Mouse (Mus musculus): ENCODE data around the gene Slc5a11. TPM values are rescaled to one million over a fixed set of nuclear protein-coding genes. Genes with fewer than 3 reads are reported as not detected.

Gene Slc5a11
- not detected in 2 replicates for total RNA-seq (2014; fragmentation: Nextera tagmentation)
- total RNA-seq (2017) = not detected in 2 replicates
- not detected in 2 replicates for polyA plus RNA-seq (2012)

GRCm38 (mm10) chr7:123214365-123215075 lies at the start of gene Slc5a11:
Slc5a11 (plus strand) TSS chr7:123214780.
- H3K27me3 ChIP-seq (ENCODE audit: insufficient read depth, low read length) = peaks cover 32% of the 10 kb centered on the region
- ATAC-seq (ENCODE audit: extremely low read depth, insufficient number of reproducible peaks, low FRiP score, poor library complexity, severe bottlenecking) = no peak
- no peaks in the 10 kb centered on the region for H3K9me3 ChIP-seq (replicated peaks)
- peaks cover 5% of the 10 kb centered on the region for H3K4me1 ChIP-seq (ENCODE audit: insufficient read depth, low read depth, low read length)
- TF ChIP-seq GATA1 (IDR thresholded peaks at IDR 0.05; ENCODE audit: borderline replicate concordance, low read length) = no peak
- TF ChIP-seq CTCF (IDR thresholded peaks at IDR 0.05; ENCODE audit: low read depth, low read length) = no peak
- no peak for TF ChIP-seq POLR2AphosphoS5 (IDR thresholded peaks at IDR 0.05; ENCODE audit: insufficient replicate concordance, low read depth, low read length)
- no peak for TF ChIP-seq TAL1 (conservative IDR thresholded peaks at IDR 0.05; ENCODE audit: low read depth, low read length)
- TF ChIP-seq GATA2 (IDR thresholded peaks at IDR 0.05; ENCODE audit: borderline replicate concordance, low read depth, low read length) = no peak
- no peak within 1 kb of the TSS for H3K4me3 ChIP-seq (ENCODE audit: low read depth, low read length)
- H3K36me3 ChIP-seq (replicated peaks) = no peaks in the 10 kb centered on the region
- DNase-seq (ENCODE audit: low spot score) = no peak

- DNase-seq (ENCODE audit: low spot score) (no peak), ATAC-seq (ENCODE audit: extremely low read depth, insufficient number of reproducible peaks, low FRiP score, poor library complexity, severe bottlenecking) (no peak)
- Histone ChIP-seq H3K9me3 (replicated peaks) (no peaks in the 10 kb centered on the region), H3K4me3 (ENCODE audit: low read depth, low read length) (no peak overlapping the region), H3K4me1 (ENCODE audit: insufficient read depth, low read depth, low read length) (no peaks in the 10 kb centered on the region), H3K36me3 (replicated peaks) (peaks cover 99% of the 10 kb centered on the region), H3K27me3 (ENCODE audit: insufficient read depth, low read length) (no peaks in the 10 kb centered on the region)
- TF ChIP-seq POLR2AphosphoS5 (IDR thresholded peaks at IDR 0.05; ENCODE audit: insufficient replicate concordance, low read depth, low read length) (no peak), GATA2 (IDR thresholded peaks at IDR 0.05; ENCODE audit: borderline replicate concordance, low read depth, low read length) (no peak), GATA1 (IDR thresholded peaks at IDR 0.05; ENCODE audit: borderline replicate concordance, low read length) (no peak)
Observed at GRCm38 (mm10) chr7:123167436-123167835, 47.1 kb upstream of the Slc5a11 start.

DNA sequence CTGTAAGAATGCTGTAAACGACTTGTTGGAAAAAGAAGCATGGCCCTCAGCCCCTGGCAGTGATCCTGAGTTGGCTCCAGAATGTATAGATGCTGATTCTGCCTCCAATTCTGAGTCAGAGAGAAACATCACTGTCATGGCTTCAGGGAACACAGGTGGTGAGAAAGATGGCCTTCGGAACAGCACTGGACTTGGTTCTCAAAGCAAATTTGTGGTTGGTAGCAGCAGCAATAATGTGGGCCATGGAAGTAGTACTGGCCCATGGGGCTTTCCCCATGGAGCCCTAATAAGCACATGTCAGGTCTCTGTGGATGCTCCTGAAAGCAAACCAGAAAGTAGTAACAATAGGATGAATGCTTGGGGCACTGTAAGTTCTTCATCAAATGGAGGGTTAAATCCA lies 45.0 kb upstream of the Slc5a11 start:
- peaks cover 98% of the 10 kb centered on the region for H3K36me3 ChIP-seq (replicated peaks)
- H3K9me3 ChIP-seq (replicated peaks) = no peaks in the 10 kb centered on the region
- DNase-seq (ENCODE audit: low spot score) = no peak
- TF ChIP-seq CTCF (IDR thresholded peaks at IDR 0.05; ENCODE audit: low read depth, low read length) = no peak
- no peak for TF ChIP-seq TAL1 (conservative IDR thresholded peaks at IDR 0.05; ENCODE audit: low read depth, low read length)
- no peak for TF ChIP-seq GATA2 (IDR thresholded peaks at IDR 0.05; ENCODE audit: borderline replicate concordance, low read depth, low read length)
- H3K4me1 ChIP-seq (ENCODE audit: insufficient read depth, low read depth, low read length) = no peaks in the 10 kb centered on the region
- H3K27me3 ChIP-seq (ENCODE audit: insufficient read depth, low read length) = no peaks in the 10 kb centered on the region
- no peak overlapping the region for H3K4me3 ChIP-seq (ENCODE audit: low read depth, low read length)
- ATAC-seq (ENCODE audit: extremely low read depth, insufficient number of reproducible peaks, low FRiP score, poor library complexity, severe bottlenecking) = no peak

GRCm38 (mm10) chr7:123172101-123172500 lies 42.5 kb upstream of the Slc5a11 start:
- no peaks in the 10 kb centered on the region for H3K9me3 ChIP-seq (replicated peaks)
- H3K4me3 ChIP-seq (ENCODE audit: low read depth, low read length) = no peak overlapping the region
- DNase-seq (ENCODE audit: low spot score) (no peak), ATAC-seq (ENCODE audit: extremely low read depth, insufficient number of reproducible peaks, low FRiP score, poor library complexity, severe bottlenecking) (no peak)
- no peaks in the 10 kb centered on the region for H3K4me1 ChIP-seq (ENCODE audit: insufficient read depth, low read depth, low read length)
- no peak for TF ChIP-seq POLR2AphosphoS5 (IDR thresholded peaks at IDR 0.05; ENCODE audit: insufficient replicate concordance, low read depth, low read length)
- no peaks in the 10 kb centered on the region for H3K27me3 ChIP-seq (ENCODE audit: insufficient read depth, low read length)
- peaks cover 95% of the 10 kb centered on the region for H3K36me3 ChIP-seq (replicated peaks)

DNA sequence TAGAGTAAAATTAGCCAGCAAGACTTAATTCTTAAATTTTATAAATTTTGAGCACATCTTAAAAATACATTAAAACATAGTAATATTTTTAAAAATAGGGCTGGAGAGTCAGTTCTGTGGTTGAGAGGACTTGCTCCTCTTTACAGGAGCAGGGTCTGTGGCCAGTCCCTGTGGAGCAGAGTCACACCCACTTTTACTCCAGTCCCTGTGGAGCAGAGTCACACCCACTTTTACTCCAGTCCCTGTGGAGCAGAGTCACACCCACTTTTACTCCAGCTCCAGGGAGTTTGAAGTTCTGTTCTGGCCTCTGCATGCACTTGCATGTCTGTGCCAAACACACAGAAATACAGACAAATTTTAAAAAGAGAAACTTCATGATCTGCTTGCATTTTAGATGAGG lies 37.4 kb upstream of the Slc5a11 start:
- H3K4me3 ChIP-seq (ENCODE audit: low read depth, low read length) = no peak overlapping the region
- DNase-seq (ENCODE audit: low spot score) (no peak), ATAC-seq (ENCODE audit: extremely low read depth, insufficient number of reproducible peaks, low FRiP score, poor library complexity, severe bottlenecking) (no peak; the same call in 1 of the 2 replicates)
- TF ChIP-seq TAL1 (conservative IDR thresholded peaks at IDR 0.05; ENCODE audit: low read depth, low read length) (no peak), GATA2 (IDR thresholded peaks at IDR 0.05; ENCODE audit: borderline replicate concordance, low read depth, low read length) (no peak), GATA1 (IDR thresholded peaks at IDR 0.05; ENCODE audit: borderline replicate concordance, low read length) (no peak), CTCF (IDR thresholded peaks at IDR 0.05; ENCODE audit: low read depth, low read length) (no peak), POLR2AphosphoS5 (IDR thresholded peaks at IDR 0.05; ENCODE audit: insufficient replicate concordance, low read depth, low read length) (no peak)
- H3K36me3 ChIP-seq (replicated peaks) = peaks cover 94% of the 10 kb centered on the region
- H3K9me3 ChIP-seq (replicated peaks) = no peaks in the 10 kb centered on the region
- no peaks in the 10 kb centered on the region for H3K27me3 ChIP-seq (ENCODE audit: insufficient read depth, low read length)
- H3K4me1 ChIP-seq (ENCODE audit: insufficient read depth, low read depth, low read length) = no peaks in the 10 kb centered on the region

DNA sequence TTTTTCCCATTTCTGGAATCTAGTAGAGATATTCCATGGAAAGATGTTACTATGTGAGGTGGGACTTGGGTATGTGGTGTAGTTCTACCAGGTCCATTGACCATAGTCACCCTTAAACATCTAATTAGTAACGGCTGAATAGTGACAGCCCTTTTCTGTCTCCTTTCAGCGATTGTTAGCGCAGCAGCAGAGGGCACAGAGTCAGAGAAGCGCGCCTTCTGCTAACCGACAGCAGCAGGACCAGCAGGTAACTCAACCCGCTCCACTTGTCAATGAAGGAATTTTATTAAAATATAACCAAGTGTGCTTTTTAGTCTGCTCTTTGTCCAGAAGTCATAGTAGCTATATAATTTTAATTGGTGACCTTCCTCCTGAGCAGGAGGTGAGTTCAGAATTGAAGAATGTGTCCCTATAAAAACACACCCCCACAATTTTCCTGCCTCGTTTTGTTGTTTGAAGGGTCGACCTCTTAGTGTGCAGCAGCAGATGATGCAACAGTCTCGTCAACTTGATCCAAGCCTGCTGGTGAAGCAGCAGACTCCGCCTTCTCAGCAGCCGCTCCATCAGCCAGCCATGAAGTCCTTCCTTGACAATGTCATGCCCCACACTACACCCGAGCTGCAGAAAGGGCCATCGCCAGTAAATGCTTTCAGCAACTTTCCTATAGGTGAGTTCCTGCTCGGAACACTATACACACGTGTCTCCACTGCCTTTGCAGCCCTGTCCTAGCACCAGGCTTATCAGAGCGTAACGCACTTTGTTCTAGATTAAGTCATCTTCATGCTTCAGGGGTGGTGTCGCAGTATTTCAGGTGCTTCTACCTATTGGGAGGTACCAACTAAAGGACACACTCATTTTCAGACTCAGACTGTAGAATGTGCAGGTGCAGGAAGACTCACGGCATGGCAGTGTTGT lies 32.5 kb upstream of the Slc5a11 start:
- DNase-seq (ENCODE audit: low spot score) (no peak), ATAC-seq (ENCODE audit: extremely low read depth, insufficient number of reproducible peaks, low FRiP score, poor library complexity, severe bottlenecking) (no peak)
- TF ChIP-seq POLR2AphosphoS5 (IDR thresholded peaks at IDR 0.05; ENCODE audit: insufficient replicate concordance, low read depth, low read length) (no peak), GATA1 (IDR thresholded peaks at IDR 0.05; ENCODE audit: borderline replicate concordance, low read length) (no peak), TAL1 (conservative IDR thresholded peaks at IDR 0.05; ENCODE audit: low read depth, low read length) (no peak), CTCF (IDR thresholded peaks at IDR 0.05; ENCODE audit: low read depth, low read length) (no peak), GATA2 (IDR thresholded peaks at IDR 0.05; ENCODE audit: borderline replicate concordance, low read depth, low read length) (no peak)
- Histone ChIP-seq H3K4me1 (ENCODE audit: insufficient read depth, low read depth, low read length) (no peaks in the 10 kb centered on the region), H3K36me3 (replicated peaks) (peaks cover 97% of the 10 kb centered on the region), H3K27me3 (ENCODE audit: insufficient read depth, low read length) (no peaks in the 10 kb centered on the region), H3K4me3 (ENCODE audit: low read depth, low read length) (no peak overlapping the region), H3K9me3 (replicated peaks) (no peaks in the 10 kb centered on the region)
